Mouse (Mus musculus) CH12.LX (cell line): Measurements from ENCODE around the gene Zbtb33. TPM values are rescaled to one million over a fixed set of nuclear protein-coding genes. Genes with fewer than 3 reads are reported as not detected.

ENCODE experiments used
- DNase-seq: peaks from one replicate; pipeline ENCODE4 v3.0.0-alpha.2; 2013; ENCODE audit errors: extremely low read depth
- H3K27ac ChIP-seq: 2 replicates; pipeline ENCODE4 v1.5.1; 2012; ENCODE audit warnings: low read depth, mild to moderate bottlenecking, control low read depth, moderate library complexity; ENCODE audit not compliant: insufficient read depth
- H3K27me3 ChIP-seq: replicated peaks from 2 replicates; pipeline ENCODE3; 2012; ENCODE audit warnings: inconsistent platforms
- H3K36me3 ChIP-seq, 2 experiments: replicated peaks in 1 of 2; 2 replicates each; pipeline versions ENCODE3 to v1.6.1; 2012; ENCODE audit warnings: inconsistent platforms in 1 of 2, low read length in 1 of 2, mild to moderate bottlenecking in 1 of 2, mixed read lengths in 1 of 2, moderate library complexity in 1 of 2; ENCODE audit not compliant: control insufficient read depth in 1 of 2, insufficient read depth in 1 of 2
- H3K4me1 ChIP-seq, 2 experiments: 2 replicates each; pipeline ENCODE4 v1.6.1; 2012; ENCODE audit warnings: inconsistent platforms in 1 of 2, moderate library complexity in 1 of 2; ENCODE audit not compliant: insufficient read depth in 2 of 2, control insufficient read depth in 1 of 2
- H3K4me2 ChIP-seq: 2 replicates; pipeline ENCODE4 v1.6.1; 2012; ENCODE audit warnings: low read depth, mild to moderate bottlenecking, control low read depth; ENCODE audit not compliant: poor library complexity, insufficient read depth, severe bottlenecking
- H3K4me3 ChIP-seq, 3 experiments: fragments of 150-350 bp in 1 of 3; sonication (generic) in 1 of 3; replicated peaks in 1 of 3; 2 replicates each; pipeline versions ENCODE3 to v1.5.1; 2011 to 2012; ENCODE audit warnings: low read depth in 2 of 3, low read length in 2 of 3, mild to moderate bottlenecking in 2 of 3, moderate library complexity in 2 of 3, control low read depth in 1 of 3, improper control_type of control experiment in 1 of 3, inconsistent platforms in 1 of 3, mixed read lengths in 1 of 3; ENCODE audit not compliant: poor library complexity in 1 of 3
- H3K79me2 ChIP-seq: replicated peaks from 2 replicates; pipeline ENCODE4 v1.6.1; 2012; ENCODE audit warnings: mild to moderate bottlenecking, moderate library complexity; ENCODE audit not compliant: control insufficient read depth, poor library complexity, insufficient read depth, severe bottlenecking; ENCODE audit errors: extremely low read depth
- H3K9ac ChIP-seq: 2 replicates; pipeline ENCODE4 v1.6.1; 2012; ENCODE audit warnings: low read depth, mild to moderate bottlenecking, control low read depth, moderate library complexity; ENCODE audit not compliant: insufficient read depth
- H3K9me3 ChIP-seq: replicated peaks from 2 replicates; pipeline ENCODE3; 2012; ENCODE audit warnings: low read length, inconsistent platforms, mixed read lengths
- BHLHE40 ChIP-seq: IDR thresholded peaks from 2 replicates; pipeline ENCODE4 v1.6.1; 2011; ENCODE audit warnings: mild to moderate bottlenecking, low read depth, low read length, improper control_type of control experiment
- CHD2 ChIP-seq: IDR thresholded peaks from 2 replicates; pipeline ENCODE4 v1.6.1; 2011; ENCODE audit warnings: low read length, improper control_type of control experiment
- CTCF ChIP-seq, 2 experiments: IDR thresholded peaks in 1 of 2; conservative IDR thresholded peaks in 1 of 2; 2 replicates each; pipeline ENCODE4 v1.5.1; 2011 to 2012; ENCODE audit warnings: low read depth in 2 of 2, low read length in 2 of 2, improper control_type of control experiment in 1 of 2, inconsistent platforms in 1 of 2, mild to moderate bottlenecking in 1 of 2, moderate library complexity in 1 of 2
- ELF1 ChIP-seq: IDR thresholded peaks from 2 replicates; pipeline ENCODE4 v1.6.1; 2014; ENCODE audit warnings: low read depth, mild to moderate bottlenecking, inconsistent platforms, low read length, improper control_type of control experiment
- EP300 ChIP-seq: IDR thresholded peaks from 2 replicates; pipeline ENCODE4 v1.6.1; 2011; ENCODE audit warnings: low read length, improper control_type of control experiment
- ETS1 ChIP-seq: conservative IDR thresholded peaks from 2 replicates; pipeline ENCODE4 v1.6.1; 2012; ENCODE audit warnings: low read depth, mild to moderate bottlenecking, inconsistent platforms, low read length, improper control_type of control experiment, moderate library complexity
- GABPA ChIP-seq: IDR thresholded peaks from 2 replicates; pipeline ENCODE4 v1.6.1; 2012; ENCODE audit warnings: low read depth, low read length, improper control_type of control experiment, inconsistent platforms; ENCODE audit not compliant: insufficient replicate concordance
- HCFC1 ChIP-seq: IDR thresholded peaks from 2 replicates; pipeline ENCODE4 v1.6.1; 2012; ENCODE audit warnings: low read depth, mild to moderate bottlenecking, inconsistent platforms, low read length, improper control_type of control experiment
- JUN ChIP-seq: IDR thresholded peaks from 2 replicates; pipeline ENCODE4 v1.6.1; 2011; ENCODE audit warnings: low read depth, mild to moderate bottlenecking, low read length, improper control_type of control experiment, moderate library complexity; ENCODE audit not compliant: insufficient read depth
- KAT2A ChIP-seq: IDR thresholded peaks from 2 replicates; pipeline ENCODE4 v1.6.1; 2012; ENCODE audit warnings: low read length, improper control_type of control experiment, inconsistent platforms; ENCODE audit not compliant: insufficient replicate concordance
- MAFK ChIP-seq: IDR thresholded peaks from 2 replicates; pipeline ENCODE4 v1.6.1; 2011; ENCODE audit warnings: low read length, improper control_type of control experiment; ENCODE audit not compliant: insufficient replicate concordance
- MAX ChIP-seq: IDR thresholded peaks from 2 replicates; pipeline ENCODE4 v1.6.1; 2011; ENCODE audit warnings: low read length, improper control_type of control experiment
- MEF2A ChIP-seq: IDR thresholded peaks from 2 replicates; pipeline ENCODE4 v1.6.1; 2014; ENCODE audit warnings: low read depth, mild to moderate bottlenecking, inconsistent platforms, low read length, improper control_type of control experiment, borderline replicate concordance
- NRF1 ChIP-seq: IDR thresholded peaks from 2 replicates; pipeline ENCODE4 v1.6.1; 2014; ENCODE audit warnings: low read depth, mild to moderate bottlenecking, inconsistent platforms, low read length, improper control_type of control experiment, moderate library complexity
- POLR2A ChIP-seq: IDR thresholded peaks from 2 replicates; pipeline ENCODE4 v1.6.1; 2011; ENCODE audit warnings: low read depth, mild to moderate bottlenecking, improper control_type of control experiment, low read length
- POLR2AphosphoS2 ChIP-seq: IDR thresholded peaks from 2 replicates; pipeline ENCODE4 v1.6.1; 2011; ENCODE audit warnings: low read depth, low read length, improper control_type of control experiment
- RAD21 ChIP-seq: IDR thresholded peaks from 2 replicates; pipeline ENCODE4 v1.6.1; 2011; ENCODE audit warnings: low read depth, mild to moderate bottlenecking, low read length, improper control_type of control experiment, moderate library complexity
- SMC3 ChIP-seq: IDR thresholded peaks from 2 replicates; pipeline ENCODE4 v1.6.1; 2011; ENCODE audit warnings: low read depth, low read length, improper control_type of control experiment
- USF1 ChIP-seq: IDR thresholded peaks from 2 replicates; pipeline ENCODE4 v1.6.1; 2014; ENCODE audit warnings: low read depth, mild to moderate bottlenecking, inconsistent platforms, low read length, improper control_type of control experiment
- ZKSCAN1 ChIP-seq: IDR thresholded peaks from 2 replicates; pipeline ENCODE4 v1.6.1; 2012; ENCODE audit warnings: low read depth, inconsistent platforms, low read length, improper control_type of control experiment, borderline replicate concordance
- ZMIZ1 ChIP-seq: IDR thresholded peaks from 2 replicates; pipeline ENCODE4 v1.6.1; 2012; ENCODE audit warnings: low read depth, mild to moderate bottlenecking, inconsistent platforms, low read length, improper control_type of control experiment
- ZNF384 ChIP-seq: IDR thresholded peaks from 2 replicates; pipeline ENCODE4 v1.6.1; 2012; ENCODE audit warnings: low read depth, low read length, improper control_type of control experiment, inconsistent platforms
- dilution Hi-C: fragments of 300-500 bp; cut with MboI; formaldehyde crosslinking; loops from 2 replicates; pipeline ENCODE4 v1.14.3; 2020; ENCODE audit warnings: low sequenced_read_pairs; ENCODE audit not compliant: extremely low pct_unique_long_range_greater_than_20kb, extremely low pct_ligation_motif_present
- in situ Hi-C: fragments of 300-500 bp; cut with MboI; formaldehyde crosslinking; loops from 3 replicates; pipeline ENCODE4 v1.14.3; 2019; ENCODE audit warnings: low sequenced_read_pairs, low pct_ligation_motif_present, low pct_unique_long_range_greater_than_20kb, mixed read lengths
- polyA plus RNA-seq: library from polyadenylated mRNA; unstranded; fragments of >175 nt; gene quantifications from 2 replicates; pipeline ENCODE4 v1.2.1, GENCODE M21; 2012; ENCODE audit warnings: low read depth; ENCODE audit not compliant: insufficient read length
- total RNA-seq, 2 experiments: library from RNA; depleted of rRNA; stranded (reverse); fragments of 300-350 nt in 1 of 2; fragments of >200 nt in 1 of 2; gene quantifications; 2 replicates each; pipeline ENCODE4 v1.2.3; 2012 to 2014

Zbtb33 gene
- total and polyA plus RNA-seq, 3 experiments, result 10.7 to 25.0 (median 14.0) TPM

DNA sequence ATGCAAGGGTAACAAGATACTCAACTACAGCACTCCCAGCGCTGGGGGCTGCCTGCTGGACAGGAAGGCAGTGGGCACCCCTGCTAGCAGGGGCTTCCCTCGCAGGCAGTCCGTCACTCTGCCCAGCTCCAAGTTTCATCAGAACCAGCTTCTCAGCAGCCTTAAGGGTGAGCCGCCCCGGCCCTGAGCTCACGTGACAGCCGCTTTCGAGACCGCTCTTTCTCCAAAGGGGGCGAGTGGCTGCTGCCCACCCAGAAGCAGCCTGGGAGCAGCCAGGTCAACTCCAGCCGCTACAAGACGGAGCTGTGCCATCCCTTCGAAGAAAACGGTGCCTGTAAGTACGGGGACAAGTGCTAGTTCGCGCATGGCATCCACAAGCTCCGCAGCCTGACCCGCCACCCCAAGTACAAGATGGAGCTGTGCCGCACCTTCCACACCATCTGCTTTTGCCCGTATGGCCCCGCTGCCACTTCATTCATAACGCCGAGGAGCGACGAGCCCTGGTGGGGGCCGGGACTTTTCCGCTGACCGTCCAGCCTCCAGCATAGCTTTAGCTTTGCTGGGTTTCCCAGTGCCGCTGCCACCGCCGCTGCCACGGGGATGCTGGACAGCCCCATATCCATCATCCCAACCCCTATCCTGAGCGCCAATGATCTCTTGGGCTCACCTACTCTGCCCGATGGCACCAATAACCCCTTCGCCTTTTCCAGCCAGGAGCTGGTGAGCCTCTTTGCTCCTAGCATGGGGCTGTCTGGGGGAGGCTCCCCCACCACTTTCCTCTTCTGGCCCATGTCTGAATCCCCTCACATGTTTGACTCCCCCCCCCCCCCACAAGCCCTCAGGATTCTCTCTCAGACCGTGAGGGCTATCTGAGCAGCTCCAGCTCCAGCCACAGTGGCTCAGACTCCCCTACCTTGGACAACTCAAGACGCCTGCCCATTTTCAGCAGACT is 8.7 kb upstream of the Zbtb33 start:
- H3K4me3 ChIP-seq, result peak overlapping the region; percentile 46 to 77 (median 51)
- H3K27me3 ChIP-seq, result no peaks in the 10 kb centered on the region
- in situ Hi-C loops, result loop anchor here (10.0 kb wide), 1 partner anchor 54 kb away; no protein-coding TSS in a partner anchor
- H3K27ac ChIP-seq, result peak overlapping the region; percentile 65
- TF ChIP-seq MAX, result 0 out of 2 replicates have a peak, but pooled peaks have one; percentile 40
- TF ChIP-seq USF1, result peak; percentile 41
- peak; percentile 81 for TF ChIP-seq BHLHE40
- TF ChIP-seq POLR2A, result peak; percentile 16; the same call in 1 of the 2 replicates
- no peak for TF ChIP-seq RAD21
- peak; percentile 35; the same call in 1 of the 2 replicates for TF ChIP-seq NRF1
- H3K4me2 ChIP-seq, result peak overlapping the region; percentile 16; the same call in 1 of the 2 replicates
- no peaks in the 10 kb centered on the region for H3K79me2 ChIP-seq
- no peaks in the 10 kb centered on the region for H3K9me3 ChIP-seq
- peak overlapping the region; percentile 36 for H3K9ac ChIP-seq
- dilution Hi-C loops, result no loop called here
- H3K4me1 ChIP-seq, result peaks cover 0 to 20% of the 10 kb centered on the region in 2 experiments; a peak in 2 of 4 replicates
- DNase-seq, result no peak
- H3K36me3 ChIP-seq, result no peaks in the 10 kb centered on the region

DNA sequence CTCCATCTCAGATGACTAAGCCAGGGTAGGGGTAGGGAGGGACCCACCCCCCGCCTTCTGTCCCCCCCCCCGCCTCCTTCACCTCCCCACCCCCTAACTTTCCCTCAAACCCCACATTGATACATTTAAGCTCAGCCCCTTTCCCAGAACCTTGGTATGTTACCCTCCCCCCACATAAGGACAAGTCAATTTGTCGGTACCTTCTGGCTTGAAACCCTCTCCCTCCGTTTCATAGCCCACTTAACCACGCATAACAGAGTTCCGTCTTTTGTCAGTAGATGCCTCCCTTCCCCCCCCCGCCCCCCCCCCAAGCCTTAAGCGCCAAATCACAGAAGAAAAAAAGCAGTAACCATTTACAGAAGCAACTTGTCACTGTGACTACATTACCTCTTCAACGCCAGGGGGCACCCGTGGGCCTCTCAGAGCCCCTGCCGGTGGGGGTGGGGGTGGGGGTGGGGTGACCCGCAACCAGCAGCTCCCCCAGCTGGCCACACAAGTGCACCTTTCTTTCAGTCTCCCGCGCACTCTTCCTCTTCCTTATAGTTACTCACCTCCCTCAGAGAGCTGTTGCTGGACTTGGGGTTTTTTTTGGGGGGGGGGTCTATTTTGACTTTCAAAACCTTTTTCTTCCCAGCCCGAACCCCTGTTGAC is 7.9 kb upstream of the Zbtb33 start:
- H3K4me3 ChIP-seq, result peak overlapping the region; percentile 16 to 77 (median 51)
- H3K27me3 ChIP-seq, result no peaks in the 10 kb centered on the region
- DNase-seq, result peak; percentile 83
- dilution Hi-C loops (no loop called here), in situ Hi-C loops (loop anchor here (10.0 kb wide), 1 partner anchor 53 kb away; no protein-coding TSS in a partner anchor)
- H3K79me2 ChIP-seq, result no peaks in the 10 kb centered on the region
- no peaks in the 10 kb centered on the region for H3K9me3 ChIP-seq
- H3K9ac ChIP-seq, result peak overlapping the region; percentile 36; the same call in 1 of the 2 replicates
- H3K4me1 ChIP-seq, result peaks cover 0 to 25% of the 10 kb centered on the region in 2 experiments; a peak in 2 of 4 replicates
- no peaks in the 10 kb centered on the region for H3K36me3 ChIP-seq
- peak overlapping the region; percentile 31; the same call in 1 of the 2 replicates for H3K27ac ChIP-seq
- TF ChIP-seq CHD2 (peak; percentile 82), GABPA (no peak), ZNF384 (peak; percentile 29), POLR2AphosphoS2 (no peak), SMC3 (peak; percentile 37), EP300 (no peak), CTCF (conservative IDR thresholded peaks at IDR 0.05 in 1 of 2, IDR thresholded peaks at IDR 0.05 in 1 of 2; ENCODE audit: low read depth in 2 of 2, low read length in 2 of 2) (peak in 1 of 2 experiments; percentile 64; a peak in 2 of 4 replicates), ELF1 (peak; percentile 35; the same call in 1 of the 2 replicates), ZMIZ1 (no peak), KAT2A (no peak), MAFK (no peak), MEF2A (no peak), RAD21 (peak; percentile 25), ZKSCAN1 (no peak), HCFC1 (no peak), ETS1 (no peak), JUN (no peak), MAX (no peak)
- H3K4me2 ChIP-seq, result peak overlapping the region; percentile 62; the same call in 1 of the 2 replicates
